Mouse (Mus musculus): ENCODE measurements around the gene Gm7298.
"Not testable (repeated sequence)": the region's sequence is repeated elsewhere in the genome, so short reads cannot be mapped to it uniquely, and the experiment has no call there.

Gene Gm7298

GRCm38 (mm10) chr6:121732632-121733031 lies at the start of gene Gm7298:
TSS of gene Gm7298 (plus strand) at chr6:121732932.
- DNase-seq (ENCODE audit: low read depth): no peak

- no peak for DNase-seq (ENCODE audit: low read depth)
Observed at GRCm38 (mm10) chr6:121828034-121828433, 95.3 kb downstream of the Gm7298 start.

GRCm38 (mm10) chr6:121836361-121836760 lies 103.6 kb downstream of the Gm7298 start:
- DNase-seq (ENCODE audit: low read depth): no peak

GRCm38 (mm10) chr6:121838271-121838670 lies 105.5 kb downstream of the Gm7298 start, which contains the start of gene Mug1:
TSS of gene Mug1 (plus strand) at chr6:121838541.
- not testable (repeated sequence) for DNase-seq (ENCODE audit: low read depth)

Measured in naive thymus-derived CD4-positive, alpha-beta T cell, adult 2 months (primary cell).